Mouse (Mus musculus) ES-E14 (cell line): ENCODE data around the gene Ptgir.

Experiments used
- CHD2 ChIP-seq: IDR thresholded peaks from 2 replicates; pipeline ENCODE4 v1.6.1; 2014; ENCODE audit warnings: mild to moderate bottlenecking, low read depth, low read length, inconsistent platforms
- HCFC1 ChIP-seq: IDR thresholded peaks from 2 replicates; pipeline ENCODE4 v1.6.1; 2012; ENCODE audit warnings: low read length, inconsistent platforms, borderline replicate concordance; ENCODE audit not compliant: insufficient read depth
- MAFK ChIP-seq: IDR thresholded peaks from 2 replicates; pipeline ENCODE4 v1.6.1; 2014; ENCODE audit warnings: mild to moderate bottlenecking, low read depth, low read length, inconsistent platforms; ENCODE audit not compliant: insufficient read depth
- ZC3H11A ChIP-seq: IDR thresholded peaks from 2 replicates; pipeline ENCODE4 v1.6.1; 2012; ENCODE audit warnings: low read depth, mild to moderate bottlenecking, inconsistent platforms, low read length, borderline replicate concordance

GRCm38 (mm10) chr7:16950861-16951635 is 44.8 kb downstream of the Ptgir start:
- TF ChIP-seq MAFK (no peak), HCFC1 (no peak), ZC3H11A (no peak), CHD2 (no peak)
